Mouse (Mus musculus): Measurements from ENCODE around the gene Mta3. TPM values are rescaled to one million over a fixed set of nuclear protein-coding genes. Genes with fewer than 3 reads are reported as not detected.

Gene Mta3
- polyA plus RNA-seq, 1 experiment, result 34.2 TPM

DNA sequence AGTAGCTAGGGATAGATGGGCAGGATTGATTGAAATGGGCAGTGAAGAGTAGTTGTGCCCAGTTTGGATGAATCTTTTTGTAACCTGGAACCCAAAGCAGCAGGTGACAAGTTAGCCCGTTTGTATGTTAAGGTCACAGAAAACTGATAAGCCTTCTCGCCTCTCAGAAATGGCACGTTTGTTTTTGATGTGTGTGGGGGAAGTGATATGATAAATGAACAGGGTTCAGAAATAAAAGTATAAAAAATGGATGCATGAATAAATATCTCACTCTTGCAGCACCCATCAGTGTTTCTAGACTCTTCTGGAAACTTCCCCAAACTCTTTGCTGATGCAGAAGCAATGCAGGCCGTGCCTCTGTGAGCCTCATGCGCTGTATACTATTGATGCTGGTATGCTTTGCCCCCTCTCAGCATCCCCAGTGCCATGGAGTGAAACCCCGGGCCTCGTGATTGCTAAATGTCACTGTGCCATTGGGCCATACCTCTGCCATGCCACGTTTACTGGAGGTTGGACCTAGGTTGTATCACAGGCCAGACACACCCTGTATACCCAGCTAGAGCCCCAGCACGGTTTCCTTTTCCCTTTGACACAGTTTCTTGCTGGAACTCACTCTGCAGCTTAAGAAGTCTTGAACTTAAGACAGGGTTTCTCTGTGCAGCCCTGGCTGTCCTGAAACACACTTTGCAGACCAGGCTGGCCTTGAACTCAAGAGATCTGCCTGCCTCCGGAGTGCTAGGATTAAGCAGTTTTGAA lies 41.6 kb downstream of the Mta3 start:
- peak; percentile 18 for DNase-seq (ENCODE audit: low read depth, low spot score)
- WGBS, result 51% methylated on average over 10 of the region's 10 CpGs

GRCm38 (mm10) chr17:83750216-83750950 lies 44.4 kb downstream of the Mta3 start:
- 89% methylated on average over 5 of the region's 5 CpGs for WGBS
- DNase-seq (ENCODE audit: low read depth, low spot score), result no peak

DNA sequence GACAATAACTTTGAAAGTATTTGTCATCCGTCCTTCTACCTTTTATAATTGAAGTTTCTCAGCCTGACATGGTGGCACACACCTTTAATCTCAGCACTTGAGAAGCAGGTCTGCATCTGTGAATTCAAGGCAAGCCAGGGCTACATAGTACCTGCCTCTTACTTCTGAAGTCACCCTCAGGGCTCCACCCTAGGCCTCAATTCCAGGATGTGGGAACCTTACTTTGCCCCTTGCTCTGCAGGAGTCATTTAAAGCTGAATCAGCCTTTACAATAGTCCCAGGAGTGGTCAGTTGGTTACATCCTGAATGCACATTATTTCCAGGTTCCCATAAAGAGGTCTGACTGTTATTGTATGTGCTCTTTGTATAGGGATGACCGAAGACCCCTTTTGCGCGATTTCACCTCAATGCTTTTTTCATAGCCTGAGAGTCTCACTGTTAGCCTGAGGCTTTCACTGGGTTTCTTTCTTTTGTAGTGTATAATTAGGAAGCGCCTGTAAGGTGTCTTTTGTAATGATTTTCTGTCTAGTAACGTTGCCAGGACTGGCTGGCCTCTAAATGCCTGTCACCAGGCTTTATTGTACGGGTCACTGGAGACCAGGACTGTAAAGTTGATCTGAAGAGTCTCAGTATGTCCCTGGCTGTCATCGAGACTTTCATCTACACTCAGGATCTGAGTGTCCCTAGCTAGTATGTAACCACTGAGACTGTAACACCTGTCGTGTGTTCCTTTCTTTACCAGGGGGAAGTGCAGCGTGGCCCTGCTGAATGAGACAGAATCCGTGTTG lies 47.3 kb downstream of the Mta3 start:
- DNase-seq (ENCODE audit: low read depth, low spot score), result no peak
- 89% methylated on average over 11 of the region's 11 CpGs for WGBS

GRCm38 (mm10) chr17:83758096-83758495 lies 52.1 kb downstream of the Mta3 start:
- WGBS, result 87% methylated on average over 10 of the region's 10 CpGs
- no peak for DNase-seq (ENCODE audit: low read depth, low spot score)

DNA sequence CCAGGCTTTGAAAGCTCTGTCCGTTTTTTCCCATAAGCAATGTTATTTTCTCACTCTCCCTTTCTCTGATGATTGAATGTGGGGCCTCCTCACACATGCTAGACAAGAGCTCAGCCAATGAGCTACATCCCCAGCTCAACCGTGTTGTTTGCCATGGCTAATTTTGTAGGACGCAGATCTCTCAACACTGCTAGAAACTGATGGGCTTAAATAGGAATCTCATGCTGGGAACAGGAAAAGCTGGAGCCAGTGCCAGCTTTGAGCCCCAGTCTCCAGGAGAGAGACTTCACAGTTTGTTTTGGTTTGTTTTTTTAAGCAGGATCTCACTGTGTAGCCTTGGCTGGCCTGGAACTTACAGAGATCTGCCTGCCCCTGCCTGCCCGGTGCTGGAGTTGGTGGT lies 53.6 kb downstream of the Mta3 start:
- DNase-seq (ENCODE audit: low read depth, low spot score), result no peak
- 64% methylated on average over 4 of the region's 4 CpGs for WGBS

- WGBS, result 83% methylated on average over 4 of the region's 4 CpGs
- DNase-seq (ENCODE audit: low read depth, low spot score), result no peak
Observed at GRCm38 (mm10) chr17:83764538-83764937, 58.6 kb downstream of the Mta3 start.

DNA sequence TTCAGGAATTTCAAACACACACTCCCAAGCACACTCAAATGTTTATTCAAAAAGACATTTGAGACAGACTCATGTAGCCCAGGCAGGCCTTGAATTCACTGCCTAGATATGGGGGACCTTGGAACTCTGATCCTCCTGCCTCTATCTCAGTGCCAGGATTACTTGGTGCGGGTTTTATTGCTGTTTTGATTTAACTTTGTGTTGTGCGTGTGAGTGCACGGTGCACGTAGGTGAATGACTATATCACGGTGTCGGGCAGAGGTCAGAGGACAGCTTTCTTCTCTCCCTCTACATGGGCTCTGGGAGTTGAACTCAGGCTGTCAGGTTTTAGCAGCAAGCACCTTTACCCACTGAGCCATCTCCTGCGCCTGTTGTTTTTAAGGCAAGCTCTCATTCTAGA lies 61.1 kb downstream of the Mta3 start:
- DNase-seq (ENCODE audit: low read depth, low spot score), result no peak
- WGBS, result 68% methylated on average over 7 of the region's 7 CpGs

DNA sequence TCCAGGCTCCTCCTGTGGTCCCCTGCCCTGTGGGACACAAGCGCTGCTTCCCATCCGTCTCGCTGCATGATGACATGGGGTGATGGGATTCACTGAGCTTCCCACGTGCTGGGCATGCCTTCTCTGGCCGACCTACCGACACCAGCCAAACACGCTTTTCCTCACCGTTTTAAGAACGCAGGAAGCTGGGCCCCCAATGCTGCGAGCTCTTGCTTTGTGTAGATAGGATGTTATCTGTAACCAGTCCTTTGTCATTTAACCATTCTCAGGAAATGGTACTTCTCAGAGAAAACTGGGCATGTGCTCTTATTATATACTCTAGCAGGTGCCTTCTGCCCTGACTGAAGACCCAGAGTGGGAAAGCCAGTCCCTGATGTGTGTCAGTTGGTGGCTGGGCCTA lies 62.3 kb downstream of the Mta3 start:
- WGBS, result 88% methylated on average over 10 of the region's 10 CpGs
- no peak for DNase-seq (ENCODE audit: low read depth, low spot score)

GRCm38 (mm10) chr17:83770371-83770770 lies 64.4 kb downstream of the Mta3 start:
- no peak for DNase-seq (ENCODE audit: low read depth, low spot score)
- 74% methylated on average over 6 of the region's 6 CpGs for WGBS

- DNase-seq (ENCODE audit: low read depth, low spot score), result no peak
- WGBS, result 95% methylated on average over 7 of the region's 7 CpGs
Observed at GRCm38 (mm10) chr17:83770931-83771330, 65.0 kb downstream of the Mta3 start.

- 94% methylated on average over 9 of the region's 9 CpGs for WGBS
- no peak for DNase-seq (ENCODE audit: low read depth, low spot score)
Observed at GRCm38 (mm10) chr17:83772110-83772509, 66.1 kb downstream of the Mta3 start.

- no peak for DNase-seq (ENCODE audit: low read depth, low spot score)
Observed at GRCm38 (mm10) chr17:83772711-83773110, 66.7 kb downstream of the Mta3 start.

DNA sequence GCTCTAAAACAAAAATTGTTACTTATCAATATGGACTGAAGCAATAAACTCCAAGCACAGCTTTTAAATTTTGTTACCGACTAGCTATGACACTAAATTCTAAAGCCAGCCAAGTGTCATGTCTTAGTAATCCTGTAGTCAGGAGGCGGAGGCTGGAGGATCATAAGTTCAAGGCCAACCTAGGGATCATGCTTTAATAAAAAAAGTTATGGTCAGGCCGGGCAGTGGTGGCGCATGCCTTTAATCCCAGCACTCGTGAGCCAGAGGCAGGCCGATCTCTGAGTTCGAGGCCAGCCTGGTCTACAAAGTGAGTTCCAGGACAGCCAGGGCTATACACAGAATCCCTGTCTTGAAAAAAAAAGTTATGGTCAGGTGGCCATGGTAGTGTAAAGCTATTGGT lies 71.0 kb downstream of the Mta3 start:
- DNase-seq (ENCODE audit: low read depth, low spot score), result no peak
- WGBS, result 88% methylated on average over 7 of the region's 7 CpGs

More at GRCm38 (mm10) chr17:83772711-83773110, 66.7 kb downstream of the Mta3 start:
- 82% methylated on average over 8 of the region's 8 CpGs for WGBS

GRCm38 (mm10) chr17:83777462-83778051 lies 71.6 kb downstream of the Mta3 start:
- DNase-seq (ENCODE audit: low read depth, low spot score), result no peak
- WGBS, result 63% methylated on average over 9 of the region's 9 CpGs

DNA sequence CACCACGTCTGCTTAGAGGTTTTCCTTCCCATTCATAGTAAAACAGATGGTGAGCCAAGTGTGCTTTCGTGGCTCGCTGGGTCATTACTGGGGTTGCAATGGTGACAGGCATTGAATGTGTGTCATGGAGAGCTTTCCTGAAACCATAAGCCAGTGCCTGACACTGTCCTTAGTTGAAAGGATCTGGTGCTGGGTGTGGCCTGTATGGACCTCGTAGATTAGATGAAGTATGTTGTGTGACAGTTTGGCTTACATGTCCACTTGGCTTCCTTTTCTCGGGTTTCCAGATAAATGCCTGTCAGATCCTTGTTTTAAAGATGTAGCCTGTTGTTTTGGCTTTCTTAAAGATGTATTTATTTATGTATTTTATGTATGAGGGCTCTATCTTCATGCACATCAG lies 74.3 kb downstream of the Mta3 start:
- 84% methylated on average over 5 of the region's 5 CpGs for WGBS
- no peak for DNase-seq (ENCODE audit: low read depth, low spot score)

DNA sequence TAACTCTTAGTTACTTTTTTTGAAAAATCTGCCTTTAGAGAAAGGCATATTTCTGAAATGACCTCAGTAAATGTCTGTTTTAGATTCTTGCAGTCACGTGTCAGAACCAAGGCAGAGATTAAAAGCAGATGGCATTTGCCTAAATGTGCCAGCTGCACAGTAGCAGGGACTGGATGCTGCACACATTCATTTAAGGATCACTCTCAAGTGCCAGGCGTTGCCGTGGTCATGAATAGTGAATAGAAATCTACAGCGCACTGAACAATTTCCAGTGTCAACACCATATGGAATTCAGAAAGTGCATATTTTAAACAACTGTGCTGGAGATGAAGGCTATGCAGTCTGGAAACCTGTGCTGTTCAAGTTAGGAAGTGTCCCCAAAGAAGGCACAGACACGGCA lies 76.8 kb downstream of the Mta3 start:
- DNase-seq (ENCODE audit: low read depth, low spot score), result no peak
- whole genome bisulfite sequencing, result 83% methylated on average over 5 of the region's 5 CpGs

DNA sequence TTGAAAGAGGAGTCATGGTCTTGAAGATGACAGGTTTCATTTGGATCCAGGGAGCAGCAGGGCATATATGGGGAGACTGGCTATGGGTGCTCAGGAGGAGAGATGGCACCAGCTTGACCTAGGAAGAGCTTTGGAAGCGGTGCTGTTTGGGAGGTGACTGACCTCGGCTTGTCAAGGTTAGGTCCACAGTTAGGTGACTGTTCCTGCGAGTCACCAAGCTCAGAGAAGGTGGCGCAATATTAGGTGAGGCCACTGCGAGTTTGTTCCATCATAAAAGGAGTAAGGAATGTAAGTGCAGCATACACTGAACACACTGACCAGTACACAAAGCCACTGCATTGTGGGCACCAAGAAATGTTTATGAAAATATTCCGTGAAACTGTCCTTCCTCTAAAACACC lies 80.5 kb downstream of the Mta3 start:
- DNase-seq (ENCODE audit: low read depth, low spot score), result no peak
- WGBS, result 85% methylated on average over 6 of the region's 6 CpGs

GRCm38 (mm10) chr17:83790158-83790557 lies 84.2 kb downstream of the Mta3 start:
- 80% methylated on average over 5 of the region's 5 CpGs for WGBS
- no peak for DNase-seq (ENCODE audit: low read depth, low spot score)

- WGBS, result 95% methylated on average over 23 of the region's 23 CpGs
- no peak for DNase-seq (ENCODE audit: low read depth, low spot score)
Observed at GRCm38 (mm10) chr17:83792388-83792787, 86.4 kb downstream of the Mta3 start.

DNA sequence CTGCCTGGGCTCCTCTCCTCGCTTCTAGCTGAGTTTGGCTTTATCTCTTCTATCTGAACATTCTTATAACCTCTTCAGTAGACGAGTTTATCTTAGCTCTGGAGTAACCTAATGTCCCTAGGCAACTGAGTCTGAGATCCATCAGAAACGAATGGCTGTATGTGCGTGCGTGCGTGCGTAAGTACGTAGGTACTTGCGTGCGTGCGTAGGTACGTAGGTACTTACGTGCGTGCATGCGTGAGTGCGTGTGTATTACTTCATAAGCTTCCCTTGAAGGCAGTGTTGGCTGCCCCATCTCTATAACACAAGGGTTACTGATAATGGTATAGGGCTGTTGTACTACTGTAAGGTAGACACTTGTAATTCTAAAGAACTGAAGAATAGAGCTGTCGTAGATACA lies 89.2 kb downstream of the Mta3 start:
- 96% methylated on average over 17 of the region's 17 CpGs for WGBS
- DNase-seq (ENCODE audit: low read depth, low spot score), result no peak
